Mouse (Mus musculus) layer of hippocampus, adult 9-11 months (tissue): ENCODE results near the gene Zbtb20.

Experiments used
- DNase-seq: peaks from one replicate; pipeline ENCODE4 v3.0.0; 2022

Gene Zbtb20

DNA sequence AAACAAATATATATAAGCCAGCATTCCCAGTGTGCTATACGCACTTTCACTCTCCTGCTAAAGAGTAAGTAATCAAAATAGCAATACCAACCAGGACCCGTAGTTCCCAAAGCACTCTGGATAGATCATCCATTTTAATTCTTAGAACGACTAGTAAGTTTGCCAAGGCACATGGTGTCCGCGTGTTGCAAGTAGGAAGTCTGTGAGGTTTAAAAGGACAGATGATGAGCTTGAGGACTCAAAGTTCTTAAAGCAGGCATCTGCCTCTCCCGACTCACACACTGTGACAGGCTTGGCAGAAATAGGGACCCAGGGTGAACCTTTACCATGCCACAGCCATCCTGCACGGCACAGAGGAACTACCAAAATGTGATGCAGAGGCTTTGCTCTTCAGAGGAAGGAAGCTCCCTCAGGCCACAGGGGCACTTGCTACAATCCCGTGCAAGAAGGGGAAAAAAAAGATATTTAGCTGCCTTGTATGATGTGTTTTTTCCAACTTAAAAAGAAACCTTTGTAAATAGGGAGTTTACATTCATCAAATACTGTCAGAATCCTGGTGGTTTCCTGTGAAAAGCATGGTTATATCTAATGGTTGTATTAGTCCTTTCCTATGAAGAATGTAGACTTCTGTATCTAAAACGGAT lies 619.6 kb downstream of the Zbtb20 start:
- DNase-seq = no peak

DNA sequence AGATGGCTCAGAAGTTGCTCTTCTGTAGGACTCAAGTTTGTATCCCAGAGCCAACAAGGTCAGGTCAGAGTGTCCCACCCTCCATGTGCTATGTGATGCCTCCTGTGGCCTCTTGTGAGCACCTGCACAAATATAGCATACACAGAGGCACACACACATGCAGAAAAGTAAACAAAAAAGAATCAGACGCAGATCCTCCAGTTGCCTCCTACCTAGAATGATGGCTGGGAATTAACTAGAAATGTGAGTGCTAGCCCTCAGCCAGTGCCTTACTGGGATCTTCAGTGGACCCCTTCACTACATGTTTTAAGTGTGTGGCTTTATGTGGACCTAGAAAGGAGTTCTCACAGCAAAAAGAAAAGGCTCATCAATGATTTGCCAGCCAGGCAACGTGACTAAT lies 621.4 kb downstream of the Zbtb20 start:
- DNase-seq = no peak

DNA sequence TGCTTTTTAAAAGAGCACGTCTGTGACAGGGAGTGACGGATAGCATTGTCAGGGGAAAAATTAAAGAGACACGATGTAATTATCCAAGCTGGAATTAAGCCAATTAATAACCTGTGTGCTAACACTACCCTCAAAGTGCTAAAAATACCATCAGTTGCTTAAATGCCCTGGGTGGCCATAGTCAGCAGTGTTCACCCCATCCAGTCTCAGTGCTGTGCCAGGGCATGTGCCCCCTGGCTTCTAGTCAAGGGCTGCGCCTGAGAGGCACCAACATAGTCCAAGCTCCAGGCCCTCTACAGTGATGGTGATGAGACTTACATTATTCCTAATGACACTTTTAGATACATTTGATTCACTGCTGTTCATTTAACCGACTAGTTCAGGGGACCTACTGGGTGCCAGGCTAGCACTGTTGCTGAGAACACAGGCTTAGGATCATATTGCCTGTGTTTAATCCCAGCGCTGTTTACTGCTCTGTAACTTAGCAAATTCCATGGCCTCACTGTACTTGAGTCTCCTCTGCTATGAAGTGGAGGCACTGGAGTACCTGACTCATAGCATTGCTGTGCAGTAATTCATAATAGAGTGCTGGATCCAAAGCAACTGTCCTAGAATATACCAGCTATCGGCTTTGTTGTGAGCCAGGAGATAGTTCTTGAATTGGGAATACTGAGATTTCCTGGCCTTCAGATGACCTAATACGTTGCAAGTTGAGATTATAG lies 624.6 kb downstream of the Zbtb20 start:
- DNase-seq = no peak

DNA sequence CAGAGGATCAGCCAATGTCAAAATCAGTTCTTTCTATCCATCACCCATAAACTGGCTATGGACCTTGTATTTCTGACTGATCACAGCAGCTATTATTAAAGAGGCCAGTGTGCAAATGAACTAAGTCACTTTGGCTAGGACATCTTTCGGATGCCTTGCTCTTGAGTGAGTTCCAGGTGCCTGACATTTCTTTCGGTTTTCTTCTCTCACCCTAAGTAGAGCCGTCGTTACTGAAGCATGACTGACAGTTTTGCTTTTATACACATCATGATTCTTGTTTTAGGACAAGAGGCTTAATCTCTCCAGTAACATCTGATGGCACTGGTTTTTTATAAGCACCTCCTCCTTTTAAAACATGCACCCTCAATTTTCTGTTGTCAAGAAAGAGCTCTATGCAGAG lies 625.6 kb downstream of the Zbtb20 start:
- DNase-seq = no peak

DNA sequence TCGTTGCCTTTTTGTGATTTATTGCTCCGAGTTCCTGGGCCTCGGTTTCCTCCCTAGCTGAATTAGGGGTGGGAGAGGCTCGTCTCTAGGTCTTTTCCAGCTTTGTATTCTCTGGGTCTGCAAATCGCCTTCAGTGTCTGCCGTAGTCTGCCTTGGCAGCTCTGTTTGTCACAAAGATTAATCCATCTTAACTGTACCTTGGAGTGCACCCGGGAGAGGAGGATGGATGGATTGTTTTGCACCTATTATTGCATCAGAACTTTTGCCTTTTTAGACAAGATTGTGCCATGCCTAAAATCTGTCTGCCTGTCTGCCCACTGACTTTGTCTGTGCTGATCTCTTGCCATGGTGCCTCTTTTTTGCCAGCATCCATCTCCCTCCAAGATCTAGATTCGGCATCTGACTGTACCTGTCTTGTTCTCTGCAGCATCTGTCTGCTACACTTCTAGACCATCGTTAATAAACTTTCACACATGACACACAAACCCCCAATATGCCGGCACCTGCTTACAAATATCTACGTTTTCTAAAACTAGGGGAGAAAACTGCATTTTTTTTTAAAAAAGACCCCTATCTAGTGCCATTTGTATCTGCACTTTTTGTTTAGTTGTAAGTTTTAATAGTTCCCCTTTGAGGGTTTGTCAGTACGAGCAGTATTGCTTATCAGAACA lies 626.8 kb downstream of the Zbtb20 start:
- no peak for DNase-seq

DNA sequence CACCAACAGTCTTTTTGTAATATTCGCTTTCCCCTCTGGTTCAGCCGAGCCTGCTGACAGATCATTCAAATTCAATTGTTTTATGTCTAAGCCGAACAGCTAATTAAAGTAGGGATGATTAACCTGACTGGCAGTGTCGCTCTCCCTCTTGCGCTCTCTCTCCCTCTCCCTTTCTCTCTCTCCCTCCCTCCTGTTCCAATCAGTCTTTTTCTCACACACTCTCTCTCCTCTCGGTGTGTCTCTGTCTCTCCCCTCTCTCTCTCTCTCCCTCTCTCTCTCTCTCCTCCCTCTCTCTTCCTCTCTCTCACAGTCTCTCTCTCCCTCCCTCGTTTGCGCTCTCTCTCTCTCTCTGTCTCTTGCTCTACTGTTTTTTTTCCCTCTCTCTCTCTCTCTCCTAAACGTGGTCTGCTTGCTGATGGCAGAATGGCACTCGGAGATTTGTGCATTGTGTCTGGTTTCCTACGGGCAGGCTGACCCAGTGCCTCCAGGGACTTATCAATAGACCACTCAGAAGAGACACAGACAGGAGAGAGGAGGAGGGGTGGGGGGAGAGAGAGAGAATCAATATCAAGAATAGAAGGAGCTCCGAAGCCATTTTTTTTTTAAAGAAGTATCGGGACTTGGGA lies 627.4 kb downstream of the Zbtb20 start:
- DNase-seq = peak; percentile 55

DNA sequence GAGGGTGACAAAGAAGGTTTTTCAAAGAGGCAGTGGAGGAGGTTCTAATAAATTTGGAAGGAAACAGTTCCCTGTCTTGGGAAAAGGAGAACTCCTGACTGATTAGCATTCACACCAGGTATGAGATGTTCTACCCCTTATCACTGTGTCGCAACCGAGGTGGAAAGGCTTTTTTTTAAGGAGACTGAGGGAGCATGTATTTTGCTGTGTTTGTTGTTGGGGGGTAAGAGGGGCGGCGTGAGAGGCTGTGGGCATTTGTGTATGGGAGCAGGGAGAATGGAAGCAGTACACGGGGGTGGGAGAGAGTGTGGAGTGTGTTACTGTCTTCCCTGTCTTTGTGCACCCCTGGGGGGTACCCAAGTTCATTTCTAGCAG lies 627.9 kb downstream of the Zbtb20 start:
- DNase-seq = no peak

DNA sequence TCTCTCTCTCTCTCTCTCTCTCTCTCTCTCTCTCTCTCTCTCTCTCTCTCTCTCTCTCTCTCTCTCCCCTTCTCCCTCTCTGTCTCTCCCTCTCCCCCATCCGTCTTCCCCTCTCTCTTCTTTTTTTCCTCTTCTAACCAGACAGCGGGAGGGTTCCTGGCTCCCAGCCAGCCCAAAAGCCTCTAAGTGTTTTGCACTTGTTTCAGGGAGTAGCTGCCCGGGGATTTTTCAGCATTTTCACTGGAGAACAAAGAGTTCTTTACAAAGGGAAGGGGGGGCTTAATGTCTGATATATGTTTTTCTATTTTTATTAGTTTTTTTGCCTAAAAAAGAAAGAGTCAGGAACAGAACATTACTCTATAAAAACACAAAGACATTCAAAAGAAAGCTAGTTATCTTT lies 628.5 kb downstream of the Zbtb20 start:
- peak; percentile 72 for DNase-seq

DNA sequence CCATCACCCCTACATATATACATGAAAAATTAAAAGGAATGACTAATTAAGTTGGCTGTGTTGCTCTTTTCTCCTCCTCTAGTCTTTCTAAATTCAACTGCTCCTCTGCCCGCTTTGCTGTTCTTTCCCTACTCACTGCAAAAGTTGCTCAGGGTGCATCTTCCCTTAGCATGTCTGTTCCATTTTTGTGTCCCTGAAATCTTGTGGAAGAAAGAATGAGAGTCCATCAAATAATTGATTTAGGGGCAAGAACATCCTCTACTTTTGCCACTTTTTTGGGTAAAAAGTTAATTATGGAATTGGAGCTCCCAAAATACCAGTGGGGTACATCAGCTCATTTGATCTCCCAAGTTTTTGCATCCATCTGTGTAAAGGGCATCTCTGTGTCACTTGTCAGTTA lies 628.9 kb downstream of the Zbtb20 start:
- no peak for DNase-seq

DNA sequence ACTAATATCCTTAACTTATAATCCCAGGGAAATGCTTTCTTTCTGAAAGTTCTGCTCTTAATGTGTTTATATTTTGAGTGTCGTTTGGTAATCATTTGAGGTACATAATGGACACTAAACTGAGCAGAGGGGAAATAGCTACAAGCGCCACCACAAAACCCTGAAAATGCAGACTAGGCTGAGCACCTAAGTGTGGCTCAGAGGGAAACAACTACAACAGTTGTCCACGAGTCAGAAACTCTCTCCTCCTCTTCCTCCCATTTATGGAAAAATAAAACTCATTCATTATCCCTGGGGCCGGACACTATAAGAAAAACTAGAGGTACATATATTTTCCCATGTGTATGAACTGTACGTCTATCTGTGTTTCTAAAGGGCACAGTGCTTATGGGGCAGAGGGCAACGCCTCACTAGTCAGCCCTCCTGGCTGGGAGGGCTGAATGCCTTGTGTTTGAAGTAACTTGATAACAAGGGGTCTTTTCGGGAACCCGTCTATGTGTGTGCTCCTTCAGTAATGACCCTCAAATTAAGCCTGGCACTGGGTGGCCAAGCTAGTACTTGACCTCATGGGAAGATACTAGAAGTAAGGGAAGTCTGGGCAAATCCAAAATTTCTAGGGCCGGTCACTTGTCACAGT lies 629.8 kb downstream of the Zbtb20 start:
- DNase-seq = no peak

DNA sequence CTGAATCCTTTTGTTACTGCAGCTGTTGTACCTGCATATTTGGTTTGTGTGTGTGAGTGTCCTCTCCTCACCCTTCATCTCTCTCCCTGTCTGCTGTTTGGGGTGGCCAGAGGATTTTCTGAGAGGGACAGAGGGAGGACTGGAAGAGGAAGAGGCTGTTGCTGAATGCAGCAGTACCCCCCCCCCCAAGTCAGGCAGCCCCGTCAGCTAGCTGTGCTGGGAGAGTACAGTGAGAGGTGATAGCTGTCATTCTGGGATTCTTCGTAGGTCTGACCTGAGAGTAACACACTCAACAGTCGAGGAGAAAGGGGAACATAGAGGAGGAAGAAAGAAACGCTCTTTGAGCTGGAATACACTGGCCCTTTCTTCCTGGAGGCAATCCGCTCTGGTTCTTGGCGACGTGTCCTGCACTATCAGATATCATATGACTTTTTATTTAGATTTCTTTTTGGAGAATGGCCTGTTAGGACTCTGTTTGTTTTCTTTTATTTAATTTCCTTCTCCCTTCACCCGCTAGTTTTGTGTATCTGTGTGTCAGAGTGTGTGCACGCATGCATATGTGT lies 630.6 kb downstream of the Zbtb20 start:
- no peak for DNase-seq

DNA sequence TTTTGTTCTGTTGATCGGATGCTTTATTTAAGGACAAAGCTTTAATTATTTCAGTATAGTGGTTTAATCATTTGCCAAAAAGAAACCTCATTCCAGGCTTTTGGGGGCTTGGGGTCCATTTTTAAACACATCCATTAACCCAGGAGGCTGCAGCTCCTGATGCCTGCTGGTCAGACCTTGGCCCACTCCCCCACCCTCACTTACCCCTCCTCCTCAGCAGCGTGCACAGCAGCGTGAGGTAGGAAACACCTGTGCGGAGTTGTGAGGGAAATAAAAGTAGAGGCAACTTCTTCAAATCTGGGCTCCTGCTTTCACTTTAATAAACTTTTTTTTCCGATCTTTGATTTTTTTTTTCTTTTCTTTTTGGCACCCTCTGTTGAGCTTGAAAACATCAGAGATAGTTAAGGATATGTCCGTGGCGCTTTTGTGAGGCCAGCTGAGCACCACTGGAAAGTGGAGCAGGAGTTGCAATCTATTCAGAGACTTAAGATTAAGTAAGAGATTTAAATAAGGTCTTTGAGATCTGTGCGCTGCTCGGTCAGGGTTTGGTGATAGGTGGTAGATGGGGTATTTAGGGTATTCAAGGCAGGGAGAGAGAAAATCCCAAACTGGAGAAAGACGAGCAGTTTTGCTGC lies 631.2 kb downstream of the Zbtb20 start:
- no peak for DNase-seq

DNA sequence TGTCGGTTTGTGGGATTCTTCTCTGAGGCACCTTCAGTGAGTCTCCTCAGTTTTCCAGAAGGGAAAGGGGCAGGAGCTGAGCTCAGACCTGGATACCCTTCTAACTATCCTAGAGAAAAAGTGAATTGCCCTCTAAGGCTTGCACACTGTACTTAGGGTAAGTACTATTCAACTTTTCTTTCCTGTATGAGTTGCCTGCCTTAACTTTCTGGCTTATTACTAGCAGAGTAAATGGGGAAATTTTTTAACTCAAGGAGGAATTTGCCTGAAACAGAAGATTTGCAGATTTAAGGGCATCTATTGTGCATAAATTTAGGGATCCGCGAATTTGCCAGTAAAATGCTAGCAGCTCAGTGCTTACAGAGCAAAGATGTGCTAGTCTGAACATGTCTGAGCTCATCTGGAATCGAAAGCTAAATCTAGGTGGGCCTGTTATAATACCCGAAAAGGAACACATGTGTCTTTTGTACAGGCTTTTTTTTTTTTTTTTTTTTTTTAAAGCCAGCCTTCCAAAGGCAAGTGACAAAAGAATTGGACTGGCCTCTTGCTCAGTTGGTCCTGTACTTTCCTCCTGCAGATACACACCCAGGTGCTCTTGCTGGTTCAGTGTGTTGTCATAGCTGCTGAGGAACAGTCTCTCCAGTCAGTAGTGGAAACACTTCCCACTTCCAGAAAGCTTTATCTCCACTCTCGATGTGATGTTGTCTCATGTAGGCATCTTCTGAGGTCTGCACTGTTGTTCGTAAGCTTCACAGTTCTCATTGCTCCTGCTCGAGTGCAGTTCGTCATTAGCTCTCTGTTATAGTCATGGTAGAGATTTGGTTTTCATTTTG lies 632.7 kb downstream of the Zbtb20 start:
- no peak for DNase-seq

DNA sequence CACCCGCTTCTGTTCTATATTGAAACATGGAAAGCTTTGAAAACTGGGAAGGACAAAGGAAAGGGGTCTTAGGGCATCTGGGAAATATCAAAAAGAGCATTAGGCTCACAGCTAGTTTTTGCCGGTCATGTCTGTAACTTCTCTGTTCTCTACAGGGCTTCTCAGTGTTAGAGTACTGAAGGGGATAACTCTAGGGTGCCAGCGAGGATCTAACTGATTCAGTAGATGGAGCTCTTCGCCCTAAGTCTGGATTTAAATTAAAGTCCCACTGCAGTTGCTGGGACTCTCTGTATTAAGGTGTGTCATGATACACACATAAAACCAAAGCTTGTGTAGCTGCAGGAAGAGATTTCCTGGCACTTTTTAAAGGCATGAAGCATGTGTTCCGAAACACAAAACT lies 634.8 kb downstream of the Zbtb20 start:
- DNase-seq = no peak

DNA sequence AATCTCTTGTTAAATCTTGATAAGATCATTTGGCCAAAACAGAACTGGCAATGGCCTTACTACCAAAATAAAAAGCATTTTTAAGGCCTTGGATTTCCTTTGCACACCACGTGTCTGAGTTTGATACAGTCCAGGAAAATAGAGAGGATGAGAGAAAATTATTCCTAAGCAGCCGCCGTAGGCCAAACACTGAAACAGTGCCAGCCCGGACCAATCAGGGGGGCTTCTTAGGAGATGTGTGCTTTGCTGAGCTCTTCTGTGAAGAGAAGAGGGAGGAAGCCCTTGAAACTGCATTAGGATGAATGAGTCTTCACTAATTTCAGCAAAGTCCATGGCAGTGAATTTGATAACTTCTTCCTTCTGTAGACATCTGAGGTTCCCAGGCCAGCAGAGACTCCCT lies 635.9 kb downstream of the Zbtb20 start:
- no peak for DNase-seq

DNA sequence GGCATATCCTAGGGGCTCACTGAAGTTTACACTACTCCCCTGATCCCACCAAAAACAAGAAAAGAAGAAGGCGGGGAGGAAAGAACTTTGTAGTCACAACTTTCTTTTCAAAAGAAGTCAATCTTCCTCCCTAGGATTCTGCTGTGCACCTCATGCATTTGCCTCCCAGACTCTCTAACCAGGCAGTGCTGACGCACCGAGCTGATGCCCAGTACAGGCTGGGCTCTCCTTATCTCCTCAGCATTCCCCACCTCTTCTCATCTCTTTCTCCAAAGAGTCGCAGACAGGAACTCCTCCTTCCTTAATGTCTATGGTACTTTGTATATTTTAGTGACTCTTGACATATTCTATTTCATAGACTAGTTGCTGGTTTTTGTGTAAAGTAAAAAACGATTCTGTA lies 638.3 kb downstream of the Zbtb20 start:
- DNase-seq = no peak

DNA sequence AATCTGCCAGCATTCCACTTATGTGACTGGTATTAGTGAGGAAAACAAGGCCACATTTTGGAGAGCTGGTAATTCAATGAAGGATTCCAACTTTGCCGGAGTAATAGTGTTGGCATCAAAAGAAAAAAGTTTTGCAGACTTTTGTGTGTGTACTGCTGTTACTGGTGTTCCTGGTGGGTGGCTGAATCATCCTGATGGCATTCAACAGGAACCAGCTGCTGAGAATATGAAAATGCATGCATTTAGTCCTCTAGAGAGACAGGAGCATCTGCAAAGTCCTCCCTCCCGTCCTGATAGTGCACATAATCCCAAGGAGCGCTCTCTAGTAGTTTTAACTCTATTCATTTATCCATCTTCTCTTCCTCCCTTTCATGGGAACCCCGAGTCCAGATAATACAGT lies 639.9 kb downstream of the Zbtb20 start:
- DNase-seq = peak; percentile 55

DNA sequence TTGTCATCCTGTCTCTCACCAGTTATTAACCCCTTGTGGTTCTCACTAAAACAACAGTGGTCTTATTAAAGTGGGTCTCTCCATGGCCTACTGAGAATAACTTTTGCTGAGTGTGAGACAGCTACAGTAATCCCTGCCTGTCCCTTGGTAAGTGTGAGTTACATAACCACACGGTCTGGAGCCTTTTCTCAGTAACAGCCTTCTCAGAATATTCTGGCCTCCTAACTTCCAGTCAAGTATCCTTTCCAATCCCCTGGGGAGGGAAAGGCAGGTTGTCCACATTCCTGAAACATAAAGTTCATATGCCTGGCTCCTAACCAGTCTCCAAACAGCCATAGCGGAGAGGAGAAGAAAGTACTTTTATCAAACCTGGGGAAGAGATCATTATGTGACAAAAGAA lies 644.6 kb downstream of the Zbtb20 start:
- no peak for DNase-seq

DNA sequence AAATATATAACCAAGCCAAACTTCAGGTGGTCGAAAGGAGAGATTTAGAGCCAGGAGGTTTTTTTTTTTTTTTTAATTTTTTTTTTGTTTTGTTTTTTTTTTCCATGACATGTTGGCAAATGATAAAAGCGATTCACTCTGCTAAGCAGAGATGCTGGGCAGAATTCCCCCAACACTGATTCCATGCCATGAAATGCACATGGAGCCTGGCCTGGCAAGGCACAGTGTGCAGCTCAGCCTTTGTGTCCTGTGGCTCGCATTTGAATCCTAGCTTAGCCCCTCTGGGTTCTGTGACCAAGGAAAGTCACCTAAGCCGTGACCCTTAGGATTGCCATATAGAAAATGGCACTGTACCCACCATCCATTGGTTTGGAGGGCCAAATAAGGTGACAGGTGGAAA lies 646.8 kb downstream of the Zbtb20 start:
- no peak for DNase-seq

DNA sequence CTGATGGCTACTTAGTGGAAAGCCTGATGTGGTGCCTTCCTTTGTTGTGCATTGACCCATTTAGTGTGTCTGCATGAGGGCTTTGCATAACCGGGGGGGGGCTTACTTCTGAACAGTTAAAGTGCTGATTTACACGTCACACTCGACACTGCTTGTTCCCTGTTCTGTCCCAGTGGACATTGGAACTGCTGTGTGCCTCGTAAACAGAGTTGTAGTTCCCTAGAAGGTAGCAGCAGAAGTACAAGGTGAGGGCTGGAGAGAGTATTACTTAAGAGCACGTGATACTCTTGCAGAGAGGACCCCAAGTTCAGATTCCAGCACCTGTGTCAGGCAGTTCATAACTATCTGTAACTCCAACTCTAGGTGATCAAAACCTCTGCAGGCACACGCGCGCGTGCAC lies 648.5 kb downstream of the Zbtb20 start:
- DNase-seq = no peak

DNA sequence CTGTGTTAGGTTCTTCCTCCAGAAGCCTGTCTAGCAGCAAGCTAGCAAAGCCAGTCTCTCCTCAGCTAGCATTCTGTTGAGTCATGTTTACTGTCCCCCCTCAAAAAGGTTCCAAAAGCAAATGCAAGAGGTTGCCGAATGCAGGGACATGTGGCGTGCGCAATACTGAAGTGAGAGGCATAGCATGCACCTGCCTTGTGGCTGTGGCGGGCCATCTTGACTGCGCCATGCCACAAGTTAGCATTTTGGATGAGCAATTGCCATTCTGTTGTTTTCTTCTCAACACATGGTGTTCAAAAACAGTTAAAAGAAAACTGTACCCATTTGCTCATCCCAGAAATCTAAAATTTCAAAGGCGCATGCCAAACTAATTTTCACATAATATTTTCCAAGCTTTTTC lies 649.9 kb downstream of the Zbtb20 start:
- peak; percentile 76 for DNase-seq

DNA sequence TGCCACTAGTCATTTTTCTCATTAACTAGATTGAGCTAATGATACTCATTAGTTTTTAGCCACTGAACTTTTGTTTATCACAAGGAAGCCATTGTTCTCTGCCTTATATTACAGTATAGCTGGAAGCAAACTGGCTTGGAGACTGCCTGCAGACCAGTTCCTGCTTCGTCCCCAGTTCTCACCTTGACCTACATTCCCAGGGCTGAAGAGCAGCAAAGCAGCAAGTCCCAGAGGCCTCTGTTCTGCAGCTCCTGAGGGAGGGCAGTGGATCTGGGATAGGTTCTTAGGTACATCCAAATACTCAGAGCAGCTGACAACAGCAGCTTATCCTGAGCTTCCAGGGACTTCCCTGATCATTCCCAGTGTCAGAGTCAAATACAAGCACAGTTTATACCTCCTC lies 652.6 kb downstream of the Zbtb20 start:
- DNase-seq = no peak
